8 mouse cellular contexts compared by ENCODE assay signal in the genomic region with DNA sequence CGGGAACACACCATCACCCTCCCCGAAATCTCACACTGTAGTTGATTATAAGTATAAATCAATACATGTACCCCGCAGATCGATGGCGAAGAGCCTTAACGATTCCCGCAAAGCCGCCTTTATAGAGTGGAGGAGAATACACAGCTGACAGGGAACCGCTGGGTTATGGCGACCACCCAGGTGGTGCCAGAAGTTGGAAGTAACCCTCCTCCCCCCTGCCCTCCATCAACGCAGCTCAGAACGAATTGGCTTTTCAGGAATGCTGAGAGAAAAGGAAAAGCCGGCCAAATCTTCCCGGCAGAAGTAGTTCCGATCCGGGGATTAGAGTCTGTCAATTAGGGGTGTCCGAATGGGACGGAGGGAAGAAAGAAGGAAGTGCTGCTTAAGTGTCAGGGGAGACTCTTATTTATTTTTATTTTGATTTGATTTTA.
DNase-seq lines count a peak whose midpoint lies in the region; ATAC-seq lines count a peak whose summit lies in the region.

No protein-coding gene starts in this region.

- peak overlapping the region; percentile 61; the same call in 1 of the 2 replicates for H3K9ac ChIP-seq in lung, embryonic 15.5 days
- peak overlapping the region; percentile 53; the same call in 1 of the 2 replicates for H3K9ac ChIP-seq in embryonic facial prominence, embryonic 15.5 days
- H3K9ac ChIP-seq in intestine, embryonic 14.5 days (ENCODE audit: low read length) = peak overlapping the region; percentile 75
- H3K9ac ChIP-seq in midbrain, embryonic 15.5 days = peak overlapping the region; percentile 50; the same call in 1 of the 2 replicates

- 0 out of 2 replicates have a peak, but pooled peaks have one; percentile 20 for ATAC-seq in lung, embryonic 15.5 days (ENCODE audit: borderline replicate concordance, extremely low read depth, low FRiP score, low TSS enrichment)
- peak; percentile 35; the same call in 1 of the 2 replicates for ATAC-seq in embryonic facial prominence, embryonic 15.5 days (ENCODE audit: insufficient number of reproducible peaks, low FRiP score, low TSS enrichment, low read depth)
- ATAC-seq in intestine, embryonic 14.5 days (replicated peaks; ENCODE audit: low FRiP score, low TSS enrichment, low read depth) = 0 out of 2 replicates have a peak, but pooled peaks have one; percentile 30
- no peak for ATAC-seq in midbrain, embryonic 15.5 days (replicated peaks)
- no peak for ATAC-seq in erythroid progenitor cell, adult 5-6 weeks (replicated peaks; ENCODE audit: low FRiP score, poor library complexity, severe bottlenecking)

- H3K9me3 ChIP-seq in lung, embryonic 15.5 days = no peaks in the 10 kb centered on the region
- no peaks in the 10 kb centered on the region for H3K9me3 ChIP-seq in embryonic facial prominence, embryonic 15.5 days (replicated peaks)
- H3K9me3 ChIP-seq in intestine, embryonic 14.5 days (ENCODE audit: control insufficient read depth, low read length) = no peaks in the 10 kb centered on the region
- H3K9me3 ChIP-seq in midbrain, embryonic 15.5 days = no peaks in the 10 kb centered on the region

- DNase-seq in lung, postnatal 10 days = no peak
- peak; percentile 75 for DNase-seq in intestine, embryonic 14.5 days (ENCODE audit: low spot score)
- no peak for DNase-seq in gastrocnemius, postnatal 25 days
- DNase-seq in layer of hippocampus, adult 9-10 months (ENCODE audit: low spot score) = no peak

- H3K36me3 ChIP-seq in lung, embryonic 15.5 days = no peaks in the 10 kb centered on the region
- H3K36me3 ChIP-seq in embryonic facial prominence, embryonic 15.5 days = no peaks in the 10 kb centered on the region
- no peaks in the 10 kb centered on the region for H3K36me3 ChIP-seq in intestine, embryonic 14.5 days (ENCODE audit: control insufficient read depth, insufficient read depth, low read length)
- no peaks in the 10 kb centered on the region for H3K36me3 ChIP-seq in midbrain, embryonic 15.5 days (replicated peaks)

- WGBS in lung, embryonic 15.5 days = under 1% methylated on average over 18 of the region's 18 CpGs
- WGBS in embryonic facial prominence, embryonic 15.5 days = under 1% methylated on average over 18 of the region's 18 CpGs
- WGBS in intestine, embryonic 14.5 days = under 1% methylated on average over 18 of the region's 18 CpGs
- whole genome bisulfite sequencing in midbrain, embryonic 15.5 days = 1% methylated on average over 18 of the region's 18 CpGs

- H3K4me3 ChIP-seq in lung, embryonic 15.5 days = peak overlapping the region; percentile 57
- peak overlapping the region; percentile 59 for H3K4me3 ChIP-seq in embryonic facial prominence, embryonic 15.5 days (replicated peaks)
- peak overlapping the region; percentile 59 for H3K4me3 ChIP-seq in intestine, embryonic 14.5 days (ENCODE audit: low read depth, low read length)
- H3K4me3 ChIP-seq in midbrain, embryonic 15.5 days = peak overlapping the region; percentile 49

- H3K4me2 ChIP-seq in lung, embryonic 15.5 days = peak overlapping the region; percentile 100
- H3K4me2 ChIP-seq in embryonic facial prominence, embryonic 15.5 days (replicated peaks) = peak overlapping the region; percentile 100
- H3K4me2 ChIP-seq in intestine, embryonic 14.5 days (ENCODE audit: low read length) = peak overlapping the region; percentile 100
- H3K4me2 ChIP-seq in midbrain, embryonic 15.5 days = peak overlapping the region; percentile 99

- H3K4me1 ChIP-seq in lung, embryonic 15.5 days = peaks cover 13% of the 10 kb centered on the region
- H3K4me1 ChIP-seq in embryonic facial prominence, embryonic 15.5 days = peaks cover 18% of the 10 kb centered on the region
- H3K4me1 ChIP-seq in intestine, embryonic 14.5 days (replicated peaks; ENCODE audit: control insufficient read depth, insufficient read depth, low read length) = peaks cover 9% of the 10 kb centered on the region
- H3K4me1 ChIP-seq in midbrain, embryonic 15.5 days = peaks cover 18% of the 10 kb centered on the region

- H3K27ac ChIP-seq in lung, embryonic 15.5 days = peak overlapping the region; percentile 90
- H3K27ac ChIP-seq in embryonic facial prominence, embryonic 15.5 days (replicated peaks) = 0 out of 2 replicates have a peak overlapping the region, but pooled peaks have one; percentile 76
- H3K27ac ChIP-seq in intestine, embryonic 14.5 days (ENCODE audit: low read depth) = peak overlapping the region; percentile 94
- H3K27ac ChIP-seq in midbrain, embryonic 15.5 days = no peak overlapping the region

- H3K27me3 ChIP-seq in lung, embryonic 15.5 days = no peaks in the 10 kb centered on the region
- H3K27me3 ChIP-seq in embryonic facial prominence, embryonic 15.5 days = no peaks in the 10 kb centered on the region
- no peaks in the 10 kb centered on the region for H3K27me3 ChIP-seq in intestine, embryonic 14.5 days (replicated peaks; ENCODE audit: control insufficient read depth, insufficient read depth, low read length)
- peaks cover 22% of the 10 kb centered on the region for H3K27me3 ChIP-seq in midbrain, embryonic 15.5 days (replicated peaks)

Comparison
In these comparisons a context has a peak if more than half of its experiments do, and no peak if none do; other contexts are left out.
1. ATAC-seq: peak in lung, embryonic 15.5 days (single experiment), embryonic facial prominence, embryonic 15.5 days (single experiment) and intestine, embryonic 14.5 days (single experiment); none in midbrain, embryonic 15.5 days (single experiment) and erythroid progenitor cell, adult 5-6 weeks (single experiment).
2. Peak in every context shown above with its lines, with median percentiles within 50 percentile points of each other: H3K4me2 ChIP-seq, H3K4me3 ChIP-seq and H3K9ac ChIP-seq.